Mouse (Mus musculus) G1E (cell line): Measurements from ENCODE around the gene Tmem53. TPM values are rescaled to one million over a fixed set of nuclear protein-coding genes. Genes with fewer than 3 reads are reported as not detected.

Source experiments
- ATAC-seq: 2 replicates; pipeline ENCODE4 v1.8.0; 2016; ENCODE audit warnings: mild to moderate bottlenecking; ENCODE audit not compliant: insufficient number of reproducible peaks, poor library complexity, low FRiP score, severe bottlenecking; ENCODE audit errors: extremely low read depth
- DNase-seq: peaks from one replicate; pipeline ENCODE4 v3.0.0; 2012; ENCODE audit warnings: low spot score
- H3K27me3 ChIP-seq: 2 replicates; pipeline ENCODE4 v1.6.1; 2012; ENCODE audit warnings: mild to moderate bottlenecking, low read length, inconsistent platforms; ENCODE audit not compliant: insufficient read depth
- H3K36me3 ChIP-seq: replicated peaks from 2 replicates; pipeline ENCODE3; 2012; ENCODE audit warnings: mild to moderate bottlenecking, inconsistent platforms
- H3K4me1 ChIP-seq: 2 replicates; pipeline ENCODE4 v1.6.1; 2012; ENCODE audit warnings: low read depth, low read length, inconsistent platforms, mixed read lengths; ENCODE audit not compliant: insufficient read depth
- H3K4me3 ChIP-seq: 2 replicates; pipeline ENCODE4 v1.5.1; 2012; ENCODE audit warnings: low read depth, mild to moderate bottlenecking, inconsistent platforms, low read length, moderate library complexity, mixed read lengths
- H3K9me3 ChIP-seq: replicated peaks from 2 replicates; pipeline ENCODE4 v1.6.1; 2012; ENCODE audit warnings: inconsistent platforms
- CTCF ChIP-seq: IDR thresholded peaks from 2 replicates; pipeline ENCODE4 v1.5.1; 2012; ENCODE audit warnings: low read depth, low read length, inconsistent platforms, mixed read lengths
- GATA1 ChIP-seq: IDR thresholded peaks from 2 replicates; pipeline ENCODE4 v1.6.1; 2012; ENCODE audit warnings: borderline replicate concordance, low read length, inconsistent platforms, mixed read lengths
- GATA2 ChIP-seq: IDR thresholded peaks from 2 replicates; pipeline ENCODE4 v1.6.1; 2012; ENCODE audit warnings: low read depth, low read length, inconsistent platforms, borderline replicate concordance
- POLR2AphosphoS5 ChIP-seq: IDR thresholded peaks from 2 replicates; pipeline ENCODE4 v1.6.1; 2012; ENCODE audit warnings: low read depth, low read length, inconsistent platforms; ENCODE audit not compliant: insufficient replicate concordance
- TAL1 ChIP-seq: conservative IDR thresholded peaks from 2 replicates; pipeline ENCODE4 v1.6.1; 2012; ENCODE audit warnings: low read depth, low read length, inconsistent platforms, mixed read lengths
- polyA plus RNA-seq: library from polyadenylated mRNA; stranded (reverse); fragments of >175 nt; gene quantifications from 2 replicates; pipeline ENCODE4 v1.2.3, GENCODE M21; 2012
- total RNA-seq, 2 experiments: library from RNA; stranded (forward) in 1 of 2; stranded (reverse) in 1 of 2; fragments of 200-1000 nt in 1 of 2; fragments of >200 nt in 1 of 2; fragmentation: Nextera tagmentation in 1 of 2; gene quantifications; 2 replicates each; pipeline ENCODE4 v1.2.3; 2014 to 2017

Gene Tmem53
- total and polyA plus RNA-seq, 3 experiments: 0.08 to 0.90 (median 0.16) TPM

- no peak for ATAC-seq
- peaks cover 37% of the 10 kb centered on the region for H3K27me3 ChIP-seq
- H3K4me3 ChIP-seq: no peak overlapping the region
- TF ChIP-seq TAL1: no peak
- TF ChIP-seq GATA2: no peak
- TF ChIP-seq CTCF: no peak
- no peak for TF ChIP-seq GATA1
- TF ChIP-seq POLR2AphosphoS5: no peak
- H3K36me3 ChIP-seq: no peaks in the 10 kb centered on the region
- peaks cover 2% of the 10 kb centered on the region; the same call in 1 of the 2 replicates for H3K4me1 ChIP-seq
- no peaks in the 10 kb centered on the region for H3K9me3 ChIP-seq
- no peak for DNase-seq
These were observed 37.5 kb upstream of the Tmem53 start for GRCm38 (mm10) chr4:117214250-117214649.

DNA sequence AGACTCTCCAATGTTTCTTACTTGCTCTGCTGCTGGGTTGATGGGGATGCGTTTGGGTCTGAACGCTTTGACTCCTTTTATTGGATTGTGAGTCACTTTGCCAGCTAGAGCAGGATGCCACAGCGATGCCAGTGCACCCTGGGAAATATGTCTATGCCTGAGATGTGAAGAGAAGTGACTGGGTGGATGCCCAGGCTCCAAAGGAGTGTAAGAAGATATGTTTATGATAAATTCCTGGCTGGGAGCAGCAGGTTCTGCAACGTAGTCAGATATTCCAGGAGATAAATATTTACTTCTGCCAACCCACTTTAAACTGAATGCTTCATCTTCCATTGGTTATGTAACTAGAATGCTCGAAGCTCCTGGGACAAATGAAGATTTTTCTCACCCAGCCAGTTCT lies 34.7 kb upstream of the Tmem53 start:
- H3K4me3 ChIP-seq: no peak overlapping the region
- no peaks in the 10 kb centered on the region for H3K36me3 ChIP-seq
- ATAC-seq (no peak), DNase-seq (no peak)
- H3K27me3 ChIP-seq: peaks cover 46% of the 10 kb centered on the region
- no peaks in the 10 kb centered on the region for H3K9me3 ChIP-seq
- TF ChIP-seq GATA1: no peak
- no peak for TF ChIP-seq POLR2AphosphoS5
- TF ChIP-seq TAL1: no peak
- no peak for TF ChIP-seq GATA2
- TF ChIP-seq CTCF: no peak
- H3K4me1 ChIP-seq: peaks cover 2% of the 10 kb centered on the region; the same call in 1 of the 2 replicates

DNA sequence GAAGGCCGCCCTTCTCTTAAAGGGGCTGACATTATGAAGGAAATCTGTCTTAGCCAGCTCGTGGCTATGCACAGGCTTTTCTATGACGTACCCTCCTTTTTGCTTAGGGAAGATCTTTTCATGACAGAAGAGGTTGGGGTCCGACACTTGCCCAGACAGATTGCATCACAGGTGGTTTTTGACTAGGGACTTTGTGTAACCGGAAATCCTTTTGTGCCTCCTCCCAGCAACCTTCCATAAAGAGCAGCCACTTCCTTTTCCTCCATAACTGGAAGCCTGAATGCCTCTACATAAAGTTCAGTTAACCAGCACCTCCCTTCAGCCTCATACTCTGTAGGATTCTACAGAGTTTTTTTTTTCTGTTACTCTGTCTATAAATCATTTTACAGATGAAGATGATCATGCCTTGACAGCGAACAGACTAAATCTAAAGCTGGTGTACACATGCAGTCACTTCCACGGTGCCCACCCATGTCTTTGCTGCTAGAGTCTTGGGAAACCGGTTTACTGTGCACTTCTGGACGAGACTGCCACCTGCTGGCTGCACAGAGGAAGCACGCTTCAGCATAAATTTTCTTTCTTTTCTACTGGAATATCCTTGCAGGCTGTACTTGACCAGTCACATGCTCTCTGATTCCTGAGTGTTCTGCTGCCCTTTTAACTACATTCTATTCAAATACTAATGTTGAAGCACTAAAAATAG lies 33.1 kb upstream of the Tmem53 start:
- TF ChIP-seq GATA1: no peak
- no peak for TF ChIP-seq GATA2
- peak; percentile 88 for TF ChIP-seq CTCF
- TF ChIP-seq POLR2AphosphoS5: no peak
- no peak for TF ChIP-seq TAL1
- Histone ChIP-seq H3K36me3 (no peaks in the 10 kb centered on the region), H3K27me3 (peaks cover 45% of the 10 kb centered on the region), H3K4me3 (no peak overlapping the region), H3K4me1 (peaks cover 2% of the 10 kb centered on the region; the same call in 1 of the 2 replicates), H3K9me3 (no peaks in the 10 kb centered on the region)
- ATAC-seq: no peak
- DNase-seq: peak; percentile 48

GRCm38 (mm10) chr4:117220741-117221515 lies 30.8 kb upstream of the Tmem53 start:
- DNase-seq (no peak), ATAC-seq (no peak)
- peaks cover 2% of the 10 kb centered on the region; the same call in 1 of the 2 replicates for H3K4me1 ChIP-seq
- no peak for TF ChIP-seq GATA2
- no peak for TF ChIP-seq CTCF
- TF ChIP-seq TAL1: no peak
- no peak for TF ChIP-seq POLR2AphosphoS5
- TF ChIP-seq GATA1: no peak
- H3K36me3 ChIP-seq: no peaks in the 10 kb centered on the region
- H3K4me3 ChIP-seq: no peak overlapping the region
- H3K9me3 ChIP-seq: no peaks in the 10 kb centered on the region
- peaks cover 29% of the 10 kb centered on the region for H3K27me3 ChIP-seq

DNA sequence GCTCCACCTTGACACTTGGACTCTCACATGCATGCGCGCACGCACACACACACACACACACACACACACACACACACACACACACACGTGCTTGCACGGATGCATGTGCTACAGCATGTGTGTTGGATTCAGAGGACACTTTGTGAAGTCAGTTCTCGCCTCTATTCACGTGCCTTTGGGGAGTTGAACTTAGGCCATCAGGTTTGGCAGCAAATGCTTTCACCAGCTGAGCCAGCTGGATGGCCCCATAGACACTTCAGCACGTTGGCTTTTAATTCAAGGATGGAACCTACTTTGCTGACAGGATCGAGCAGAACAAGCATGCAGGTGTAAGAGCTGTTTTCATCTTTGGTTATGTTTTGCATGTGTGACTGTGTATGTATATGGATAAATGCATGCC lies 29.9 kb upstream of the Tmem53 start:
- Histone ChIP-seq H3K27me3 (peaks cover 30% of the 10 kb centered on the region), H3K4me3 (no peak overlapping the region), H3K9me3 (no peaks in the 10 kb centered on the region), H3K4me1 (peaks cover 2% of the 10 kb centered on the region; the same call in 1 of the 2 replicates), H3K36me3 (no peaks in the 10 kb centered on the region)
- ATAC-seq: no peak
- TF ChIP-seq GATA2: no peak
- TF ChIP-seq TAL1: no peak
- TF ChIP-seq POLR2AphosphoS5: no peak
- TF ChIP-seq GATA1: no peak
- TF ChIP-seq CTCF: no peak
- no peak for DNase-seq

DNA sequence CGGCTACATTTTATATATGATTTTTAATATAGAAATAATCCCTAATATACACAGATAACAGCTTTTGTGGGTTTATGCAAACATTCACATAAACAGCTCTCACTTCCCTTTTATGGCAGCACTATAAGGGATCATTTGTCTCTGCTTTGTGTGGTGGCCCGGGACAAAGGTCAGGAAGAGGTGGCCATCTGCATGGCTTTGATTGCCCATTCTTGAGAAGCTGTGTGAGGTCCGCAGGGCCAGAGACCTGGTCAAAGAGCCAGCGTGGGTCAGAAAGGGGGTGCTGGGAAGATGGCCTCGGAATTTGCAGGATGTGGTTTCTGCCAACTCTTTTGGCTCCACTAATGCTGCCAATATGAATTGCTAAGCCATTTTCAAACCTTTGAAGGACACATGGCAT lies 28.8 kb upstream of the Tmem53 start:
- TF ChIP-seq CTCF (no peak), POLR2AphosphoS5 (no peak), GATA2 (no peak), GATA1 (no peak), TAL1 (no peak)
- Histone ChIP-seq H3K4me1 (peaks cover 2% of the 10 kb centered on the region; the same call in 1 of the 2 replicates), H3K9me3 (no peaks in the 10 kb centered on the region), H3K4me3 (no peak overlapping the region), H3K27me3 (peaks cover 19% of the 10 kb centered on the region), H3K36me3 (no peaks in the 10 kb centered on the region)
- ATAC-seq (no peak), DNase-seq (no peak)
